Comparison of ENCODE assay signal across 8 mouse cellular contexts in the genomic region with DNA sequence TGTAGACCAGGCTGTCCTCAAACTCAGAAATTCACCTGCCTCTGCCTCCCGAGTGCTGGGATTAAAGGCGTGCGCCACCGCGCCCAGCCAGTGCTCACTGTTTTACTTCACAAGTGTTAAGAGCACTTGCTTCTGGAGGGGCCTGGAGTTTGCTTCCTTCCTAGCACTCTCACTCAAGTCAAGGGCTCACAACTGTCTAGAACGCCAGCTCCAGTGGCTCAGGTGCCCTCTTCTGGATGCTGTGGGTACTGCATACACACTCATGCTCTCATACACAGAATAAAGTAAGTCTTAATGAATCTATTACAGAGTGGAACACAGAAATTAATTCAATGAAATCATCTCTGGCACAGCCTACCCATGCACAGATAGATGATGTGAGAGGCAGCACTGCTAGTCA. TPM values are rescaled to one million over a fixed set of nuclear protein-coding genes. Genes with fewer than 3 reads are reported as not detected.
DNase-seq lines count a peak whose midpoint lies in the region; ATAC-seq and TF ChIP-seq lines count a peak whose summit lies in the region.

No protein-coding gene starts in this region.

- no peaks in the 10 kb centered on the region for H3K4me1 ChIP-seq in kidney, embryonic 14.5 days (ENCODE audit: control insufficient read depth, insufficient read depth, low read length)
- no peaks in the 10 kb centered on the region for H3K4me1 ChIP-seq in limb, embryonic 14.5 days (ENCODE audit: control insufficient read depth, insufficient read depth, low read length)

- no peak overlapping the region for H3K9ac ChIP-seq in kidney, embryonic 14.5 days (ENCODE audit: low read depth, low read length)
- no peak overlapping the region for H3K9ac ChIP-seq in limb, embryonic 14.5 days (ENCODE audit: low read depth, low read length, severe bottlenecking)

- DNase-seq in CD4-positive, CD25-positive, alpha-beta regulatory T cell, adult 2 months (ENCODE audit: low read depth, low spot score) = peak; percentile 79
- peak; percentile 72 for DNase-seq in embryo, embryonic 11 days
- DNase-seq in gonadal fat pad, adult 2 months (ENCODE audit: low read depth) = peak; percentile 4
- DNase-seq in limb, embryonic 14.5 days (ENCODE audit: low spot score) = peak; percentile 55
- peak; percentile 76 for DNase-seq in naive thymus-derived CD4-positive, alpha-beta T cell, adult 2 months (ENCODE audit: low read depth)
- peak; percentile 66 to 87 for DNase-seq in spleen, postnatal 4 days (ENCODE audit: low spot score in 2 of 2)

- H3K4me2 ChIP-seq in kidney, embryonic 14.5 days (replicated peaks; ENCODE audit: low read depth, low read length) = no peak overlapping the region
- H3K4me2 ChIP-seq in limb, embryonic 14.5 days (replicated peaks; ENCODE audit: low read depth, low read length, severe bottlenecking) = no peak overlapping the region

- no peak overlapping the region for H3K4me3 ChIP-seq in kidney, embryonic 14.5 days (ENCODE audit: low read length)
- no peak overlapping the region for H3K4me3 ChIP-seq in limb, embryonic 14.5 days (replicated peaks; ENCODE audit: low read length)

- peaks cover 5% of the 10 kb centered on the region; the same call in 1 of the 2 replicates for H3K36me3 ChIP-seq in kidney, embryonic 14.5 days (ENCODE audit: control insufficient read depth, insufficient read depth, low read length)
- H3K36me3 ChIP-seq in limb, embryonic 14.5 days (ENCODE audit: control insufficient read depth, insufficient read depth, low read length) = peaks cover under 1% of the 10 kb centered on the region

- no peak for TF ChIP-seq POLR2A in limb, embryonic 14.5 days (IDR thresholded peaks at IDR 0.05; ENCODE audit: borderline replicate concordance, extremely low read depth, insufficient read depth, insufficient read length)

- 58% methylated on average over 6 of the region's 6 CpGs for WGBS in kidney, embryonic 14.5 days
- WGBS in limb, embryonic 14.5 days = 57% methylated on average over 6 of the region's 6 CpGs

- no peaks in the 10 kb centered on the region for H3K27me3 ChIP-seq in kidney, embryonic 14.5 days (ENCODE audit: control insufficient read depth, insufficient read depth, low read length)
- H3K27me3 ChIP-seq in limb, embryonic 14.5 days (ENCODE audit: control insufficient read depth, insufficient read depth, low read length) = no peaks in the 10 kb centered on the region

- H3K9me3 ChIP-seq in kidney, embryonic 14.5 days (ENCODE audit: control insufficient read depth, low read length) = no peaks in the 10 kb centered on the region
- no peaks in the 10 kb centered on the region for H3K9me3 ChIP-seq in limb, embryonic 14.5 days (ENCODE audit: control insufficient read depth, low read length)

- H3K27ac ChIP-seq in kidney, embryonic 14.5 days (ENCODE audit: low read depth, low read length) = no peak overlapping the region
- no peak overlapping the region for H3K27ac ChIP-seq in limb, embryonic 14.5 days (replicated peaks; ENCODE audit: low read depth, low read length)

- ATAC-seq in CD4-positive, CD25-positive, alpha-beta regulatory T cell, adult 4 months = no peak
- ATAC-seq in kidney, embryonic 14.5 days (ENCODE audit: low FRiP score, low TSS enrichment) = peak; percentile 68
- ATAC-seq in limb, embryonic 14.5 days (ENCODE audit: low FRiP score, low read depth) = no peak

RNA-seq across cellular contexts. Expression of gene 1700093K21Rik, which starts 44.8 kb away (rescaled TPM):
- not detected for polyA plus RNA-seq in CD4-positive, CD25-positive, alpha-beta regulatory T cell, adult 4 months (2017; shearing (Covaris generic))
- polyA plus RNA-seq in gonadal fat pad, adult 2 months (2012; rRNA removed) = 0.15 and 0.33 TPM in 2 replicates
- polyA plus RNA-seq in kidney, embryonic 14.5 days (2014; fragmentation: Nextera tagmentation; extraction: Ambion mirVana) = not detected in 2 replicates
- 0.41 and 0.60 TPM in 2 replicates for polyA plus RNA-seq in limb, embryonic 14.5 days (2012; rRNA removed)
- polyA plus RNA-seq in limb, embryonic 14.5 days (2014; fragmentation: Nextera tagmentation; extraction: Ambion mirVana) = 0.26 TPM in 1 of 2 replicates, not detected in the other

Comparison
In these comparisons a context has a peak if more than half of its experiments do, and no peak if none do; other contexts are left out.
1. DNase-seq: peak in every context shown above with its lines; median percentile 79 in CD4-positive, CD25-positive, alpha-beta regulatory T cell, adult 2 months; 76 in spleen, postnatal 4 days; 76 in naive thymus-derived CD4-positive, alpha-beta T cell, adult 2 months; 72 in embryo, embryonic 11 days; 55 in limb, embryonic 14.5 days; 4 in gonadal fat pad, adult 2 months.